In genomic region chr1:55405272-55406022, GRCm38 (mm10) we compare ENCODE assay signal across 8 mouse cellular contexts. TPM values are rescaled to one million over a fixed set of nuclear protein-coding genes. Genes with fewer than 3 reads are reported as not detected.
DNase-seq lines count a peak whose midpoint lies in the region; ATAC-seq and TF ChIP-seq lines count a peak whose summit lies in the region.

Gene Plcl1, plus strand, starts transcription at chr1:55405921.

- H3K27ac ChIP-seq in brown adipose tissue, adult 24 weeks (replicated peaks; ENCODE audit: low read depth, low read length) = peak within 1 kb of the TSS; percentile 13; the same call in 1 of the 2 replicates
- H3K27ac ChIP-seq in forebrain, embryonic 11.5 days (ENCODE audit: low read depth, low read length) = no peak within 1 kb of the TSS
- peak within 1 kb of the TSS; percentile 61 for H3K27ac ChIP-seq in heart, embryonic 16.5 days (ENCODE audit: low read length)
- no peak within 1 kb of the TSS for H3K27ac ChIP-seq in liver, embryonic 14.5 days
- H3K27ac ChIP-seq in stomach, embryonic 15.5 days = peak within 1 kb of the TSS; percentile 81

- H3K79me3 ChIP-seq in C2C12 (ENCODE audit: low read depth) = no peaks in the 10 kb centered on the region

- H3K9ac ChIP-seq in forebrain, embryonic 11.5 days (ENCODE audit: low read length) = peak within 1 kb of the TSS; percentile 51
- peak within 1 kb of the TSS; percentile 73 for H3K9ac ChIP-seq in heart, embryonic 16.5 days (ENCODE audit: low read length)
- H3K9ac ChIP-seq in liver, embryonic 14.5 days (replicated peaks) = no peak within 1 kb of the TSS
- H3K9ac ChIP-seq in stomach, embryonic 15.5 days = peak within 1 kb of the TSS; percentile 54

- no peaks in the 10 kb centered on the region for H3K9me3 ChIP-seq in forebrain, embryonic 11.5 days (ENCODE audit: control insufficient read depth, low read length)
- H3K9me3 ChIP-seq in heart, embryonic 16.5 days (replicated peaks; ENCODE audit: control insufficient read depth, low read length) = no peaks in the 10 kb centered on the region
- H3K9me3 ChIP-seq in liver, embryonic 14.5 days (ENCODE audit: control insufficient read depth, low read length) = no peaks in the 10 kb centered on the region
- H3K9me3 ChIP-seq in stomach, embryonic 15.5 days = no peaks in the 10 kb centered on the region

- H3K27me3 ChIP-seq in C2C12 (ENCODE audit: control insufficient read depth, insufficient read depth, insufficient read length) = no peaks in the 10 kb centered on the region
- H3K27me3 ChIP-seq in forebrain, embryonic 11.5 days (ENCODE audit: control insufficient read depth, insufficient read depth, low read length) = no peaks in the 10 kb centered on the region
- peaks cover 3% of the 10 kb centered on the region for H3K27me3 ChIP-seq in heart, embryonic 16.5 days (ENCODE audit: control insufficient read depth, insufficient read depth, low read length)
- peaks cover 36% of the 10 kb centered on the region for H3K27me3 ChIP-seq in liver, embryonic 14.5 days (ENCODE audit: control insufficient read depth, insufficient read depth, low read length)
- no peaks in the 10 kb centered on the region for H3K27me3 ChIP-seq in stomach, embryonic 15.5 days (replicated peaks)

- H3K79me2 ChIP-seq in C2C12 (ENCODE audit: control insufficient read depth, insufficient read depth) = no peaks in the 10 kb centered on the region

- peak; percentile 100 for ATAC-seq in forebrain, embryonic 11.5 days (replicated peaks; ENCODE audit: low FRiP score)
- peak; percentile 99 for ATAC-seq in heart, embryonic 16.5 days (replicated peaks; ENCODE audit: extremely low read depth, insufficient read depth, low FRiP score)
- ATAC-seq in liver, embryonic 14.5 days (ENCODE audit: insufficient read depth) = peak; percentile 87
- ATAC-seq in stomach, embryonic 15.5 days (ENCODE audit: insufficient read depth, low FRiP score, low read depth) = peak; percentile 97

- peak within 1 kb of the TSS; percentile 97 for H3K4me2 ChIP-seq in forebrain, embryonic 11.5 days (ENCODE audit: low read depth, low read length, severe bottlenecking)
- H3K4me2 ChIP-seq in heart, embryonic 16.5 days (ENCODE audit: low read depth, low read length) = peak within 1 kb of the TSS; percentile 96
- H3K4me2 ChIP-seq in liver, embryonic 14.5 days (ENCODE audit: low read depth) = peak within 1 kb of the TSS; percentile 57
- H3K4me2 ChIP-seq in stomach, embryonic 15.5 days = peak within 1 kb of the TSS; percentile 99

- H3ac ChIP-seq in C2C12 (ENCODE audit: control insufficient read depth, insufficient read length, low read depth) = peak within 1 kb of the TSS; percentile 64

- no peaks in the 10 kb centered on the region for H3K4me1 ChIP-seq in brown adipose tissue, adult 24 weeks (ENCODE audit: control insufficient read depth, insufficient read depth, insufficient read length, low read length)
- no peaks in the 10 kb centered on the region for H3K4me1 ChIP-seq in forebrain, embryonic 11.5 days (replicated peaks; ENCODE audit: control insufficient read depth, insufficient read depth, low read length)
- peaks cover 6% of the 10 kb centered on the region; the same call in 1 of the 2 replicates for H3K4me1 ChIP-seq in heart, embryonic 16.5 days (ENCODE audit: control insufficient read depth, insufficient read depth, low read length)
- H3K4me1 ChIP-seq in liver, embryonic 14.5 days (replicated peaks; ENCODE audit: control insufficient read depth in 2 of 2, insufficient read depth in 2 of 2, low read length in 1 of 2) = no peaks in the 10 kb centered on the region; a peak in 1 of 4 replicates
- H3K4me1 ChIP-seq in stomach, embryonic 15.5 days = 0 out of 2 replicates have a peak, but pooled peaks cover 8% of the 10 kb centered on the region

- TF ChIP-seq EP300 in liver, embryonic 14.5 days (IDR thresholded peaks at IDR 0.05; ENCODE audit: low read depth) = no peak

- H3K4me3 ChIP-seq in C2C12 (ENCODE audit: insufficient read depth, poor library complexity, severe bottlenecking) = peak within 1 kb of the TSS; percentile 56
- peak within 1 kb of the TSS; percentile 71 for H3K4me3 ChIP-seq in brown adipose tissue, adult 24 weeks (ENCODE audit: insufficient read depth, low read depth, low read length)
- H3K4me3 ChIP-seq in forebrain, embryonic 11.5 days (ENCODE audit: low read depth, low read length) = peak within 1 kb of the TSS; percentile 68
- peak within 1 kb of the TSS; percentile 84 for H3K4me3 ChIP-seq in heart, embryonic 16.5 days (ENCODE audit: low read length)
- H3K4me3 ChIP-seq in liver, embryonic 14.5 days (ENCODE audit: insufficient read depth in 1 of 2, low read depth in 2 of 2, low read length in 2 of 2) = peak within 1 kb of the TSS; percentile 31 to 48
- peak within 1 kb of the TSS; percentile 79 for H3K4me3 ChIP-seq in stomach, embryonic 15.5 days (replicated peaks)

- DNase-seq in forebrain, embryonic 11.5 days (ENCODE audit: low spot score) = peak; percentile 97
- DNase-seq in kidney, postnatal 36 days = peak; percentile 98
- peak; percentile 30 to 41 (median 33) for DNase-seq in liver, embryonic 14.5 days (ENCODE audit: low read depth in 3 of 3, low spot score in 3 of 3)
- peak; percentile 91 for DNase-seq in neural tube, embryonic 10.5 days (ENCODE audit: extremely low spot score, low spot score)

- 2% methylated on average over 51 of the region's 51 CpGs for WGBS in forebrain, embryonic 11.5 days
- WGBS in heart, embryonic 16.5 days = 1% methylated on average over 50 of the region's 51 CpGs
- WGBS in liver, embryonic 14.5 days (ENCODE audit: insufficient replicate concordance) = 4% methylated on average over 41 of the region's 51 CpGs
- 1% methylated on average over 50 of the region's 51 CpGs for WGBS in stomach, embryonic 15.5 days

- no peak for TF ChIP-seq CTCF in C2C12 (IDR thresholded peaks at IDR 0.05; ENCODE audit: control insufficient read depth, insufficient read depth, insufficient read length)
- TF ChIP-seq CTCF in liver, embryonic 14.5 days (IDR thresholded peaks at IDR 0.05; ENCODE audit: low read depth) = no peak

- no peaks in the 10 kb centered on the region for H3K36me3 ChIP-seq in C2C12 (ENCODE audit: control insufficient read depth, insufficient read depth)
- H3K36me3 ChIP-seq in forebrain, embryonic 11.5 days (ENCODE audit: control insufficient read depth, insufficient read depth, low read length) = no peaks in the 10 kb centered on the region
- H3K36me3 ChIP-seq in heart, embryonic 16.5 days (ENCODE audit: control insufficient read depth, insufficient read depth) = no peaks in the 10 kb centered on the region
- H3K36me3 ChIP-seq in liver, embryonic 14.5 days (replicated peaks; ENCODE audit: control insufficient read depth, insufficient read depth, low read depth) = no peaks in the 10 kb centered on the region
- H3K36me3 ChIP-seq in stomach, embryonic 15.5 days = no peaks in the 10 kb centered on the region

TF ChIP-seq in C2C12, 6 proteins besides CTCF, POLR2A, EP300 and RAD21:
- TF ChIP-seq MAX (IDR thresholded peaks at IDR 0.05) (no peak), CEBPB (IDR thresholded peaks at IDR 0.05; ENCODE audit: low read depth) (no peak), MYOG (IDR thresholded peaks at IDR 0.05; ENCODE audit: control insufficient read depth, extremely low read depth, insufficient read length) (no peak), USF1 (IDR thresholded peaks at IDR 0.05; ENCODE audit: low read depth) (no peak), FOSL1 (IDR thresholded peaks at IDR 0.05; ENCODE audit: insufficient read depth, low read length, poor library complexity, severe bottlenecking) (no peak), MYOD1 (IDR thresholded peaks at IDR 0.05; ENCODE audit: control insufficient read depth, insufficient read length, low read depth) (no peak)

RNA-seq across cellular contexts. Expression of gene Plcl1, which starts in this region (rescaled TPM):
- polyA plus RNA-seq in C2C12 (2012; fragmentation: generic; extraction: Trizol) = 0.89 TPM
- 0.63 and 1.2 TPM in 2 replicates for polyA plus RNA-seq in brown adipose tissue, adult 24 weeks (2012; ENCODE audit: insufficient read depth, insufficient read length, missing spikeins)
- polyA plus RNA-seq in forebrain, embryonic 11.5 days (2014; fragmentation: Nextera tagmentation; extraction: Ambion mirVana) = 2.2 and 3.3 TPM in 2 replicates
- polyA plus RNA-seq in heart, embryonic 16.5 days (2015; fragmentation: Nextera tagmentation; extraction: Ambion mirVana) = 1.1 and 1.2 TPM in 2 replicates
- 0.05 and 0.12 TPM in 2 replicates for polyA plus RNA-seq in liver, embryonic 14.5 days (2012; rRNA removed)
- polyA plus RNA-seq in liver, embryonic 14.5 days (2014; fragmentation: Nextera tagmentation; extraction: Ambion mirVana) = 0.05 and 0.09 TPM in 2 replicates
- 2.5 and 2.6 TPM in 2 replicates for polyA plus RNA-seq in stomach, embryonic 15.5 days (2015; fragmentation: Nextera tagmentation; extraction: Ambion mirVana)

Comparison
In these comparisons a context has a peak if more than half of its experiments do, and no peak if none do; other contexts are left out.
1. Peak in DNase-seq, ATAC-seq, H3K4me3 ChIP-seq and H3K4me2 ChIP-seq in liver, embryonic 14.5 days; RNA of the gene not detected or under 1 TPM.
2. H3K27ac ChIP-seq: peak in brown adipose tissue, adult 24 weeks (single experiment), heart, embryonic 16.5 days (single experiment) and stomach, embryonic 15.5 days (single experiment); none in forebrain, embryonic 11.5 days (single experiment) and liver, embryonic 14.5 days (single experiment).
3. DNase-seq: peak in every context shown above with its lines; median percentile 98 in kidney, postnatal 36 days; 97 in forebrain, embryonic 11.5 days; 91 in neural tube, embryonic 10.5 days; 33 in liver, embryonic 14.5 days.
4. Peak in every context shown above with its lines, with median percentiles within 50 percentile points of each other: H3K4me3 ChIP-seq, ATAC-seq and H3K4me2 ChIP-seq.